Mouse (Mus musculus): ENCODE results near the gene Slit3. TPM values are rescaled to one million over a fixed set of nuclear protein-coding genes. Genes with fewer than 3 reads are reported as not detected.

Gene Slit3
- total and polyA plus RNA-seq, 2 experiments, result 0.09 to 0.12 TPM

GRCm38 (mm10) chr11:35085351-35085750 lies 35.7 kb upstream of the Slit3 start:
- no peak overlapping the region for H3K9ac ChIP-seq (ENCODE audit: low read depth, low read length)
- H3K4me3 ChIP-seq (ENCODE audit: insufficient read depth, low read depth, low read length), result no peak overlapping the region
- WGBS, result 88% methylated on average over 11 of the region's 11 CpGs
- no peaks in the 10 kb centered on the region for H3K36me3 ChIP-seq (ENCODE audit: control insufficient read depth, insufficient read depth, low read length)
- no peaks in the 10 kb centered on the region for H3K27me3 ChIP-seq (ENCODE audit: control insufficient read depth, insufficient read depth, low read length)
- H3K27ac ChIP-seq (replicated peaks; ENCODE audit: insufficient read depth, low read depth, low read length), result no peak overlapping the region
- no peak for TF ChIP-seq POLR2A (IDR thresholded peaks at IDR 0.05; ENCODE audit: extremely low read depth, insufficient read depth, low read length)
- no peak for TF ChIP-seq CTCF (IDR thresholded peaks at IDR 0.05; ENCODE audit: low read depth, low read length)
- no peaks in the 10 kb centered on the region for H3K4me1 ChIP-seq (ENCODE audit: control insufficient read depth, insufficient read depth, low read length)
- H3K79me2 ChIP-seq (ENCODE audit: control insufficient read depth, insufficient read depth, low read length), result no peaks in the 10 kb centered on the region
- DNase-seq (ENCODE audit: extremely low read depth, low read depth, low spot score), result no peak

DNA sequence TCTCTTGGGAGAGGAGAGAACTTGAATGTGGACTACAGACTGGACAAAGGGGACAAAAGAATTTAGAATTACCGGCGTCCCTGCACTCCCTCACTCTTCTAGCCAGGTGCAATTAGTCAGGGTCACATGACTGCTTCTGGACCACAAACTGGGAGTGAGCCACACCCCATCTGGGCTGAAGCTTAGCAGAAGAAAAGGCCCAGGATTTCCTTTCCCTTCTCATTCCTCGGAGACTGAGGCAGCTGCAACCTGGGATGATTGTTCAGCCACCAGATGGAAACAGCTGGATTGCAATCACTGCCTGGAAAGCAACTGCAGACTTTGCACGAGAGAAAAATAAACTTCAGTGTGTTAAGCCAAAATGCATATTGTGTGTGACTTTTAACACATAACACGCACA lies 35.0 kb upstream of the Slit3 start:
- TF ChIP-seq POLR2A (IDR thresholded peaks at IDR 0.05; ENCODE audit: extremely low read depth, insufficient read depth, low read length) (no peak), CTCF (IDR thresholded peaks at IDR 0.05; ENCODE audit: low read depth, low read length) (no peak)

DNA sequence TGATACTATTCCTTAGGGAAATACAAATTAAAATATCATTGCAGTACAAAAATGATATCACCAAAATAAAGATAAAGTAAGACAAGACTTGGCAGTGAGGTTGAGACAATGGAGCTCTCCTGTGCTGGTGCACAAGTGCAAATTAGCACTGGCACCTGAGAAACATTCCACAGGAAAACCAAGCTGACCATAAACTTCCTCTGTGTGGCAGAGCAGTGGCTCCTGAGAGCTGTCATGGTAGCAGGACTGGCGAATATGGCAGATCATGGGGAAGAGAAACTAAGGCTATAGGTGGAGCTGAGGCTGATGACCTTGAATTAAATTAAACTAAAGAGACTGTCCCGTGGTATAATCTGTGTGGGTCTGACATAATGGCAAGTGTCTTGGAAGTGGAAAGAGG lies 33.6 kb upstream of the Slit3 start:
- WGBS, result 56% methylated on average over 2 of the region's 2 CpGs
- no peaks in the 10 kb centered on the region for H3K4me1 ChIP-seq (ENCODE audit: control insufficient read depth, insufficient read depth, low read length)
- no peak overlapping the region for H3K4me3 ChIP-seq (ENCODE audit: insufficient read depth, low read depth, low read length)
- no peak for DNase-seq (ENCODE audit: extremely low read depth, low read depth, low spot score)
- H3K36me3 ChIP-seq (ENCODE audit: control insufficient read depth, insufficient read depth, low read length), result no peaks in the 10 kb centered on the region
- no peaks in the 10 kb centered on the region for H3K27me3 ChIP-seq (ENCODE audit: control insufficient read depth, insufficient read depth, low read length)
- H3K9ac ChIP-seq (ENCODE audit: low read depth, low read length), result no peak overlapping the region
- no peaks in the 10 kb centered on the region for H3K79me2 ChIP-seq (ENCODE audit: control insufficient read depth, insufficient read depth, low read length)
- TF ChIP-seq CTCF (IDR thresholded peaks at IDR 0.05; ENCODE audit: low read depth, low read length) (no peak), POLR2A (IDR thresholded peaks at IDR 0.05; ENCODE audit: extremely low read depth, insufficient read depth, low read length) (no peak)
- no peak overlapping the region for H3K27ac ChIP-seq (replicated peaks; ENCODE audit: insufficient read depth, low read depth, low read length)

More for the DNA sequence above, 35.0 kb upstream of the Slit3 start:
- no peak overlapping the region for H3K27ac ChIP-seq (replicated peaks; ENCODE audit: insufficient read depth, low read depth, low read length)
- 75% methylated on average over 5 of the region's 5 CpGs for WGBS
- no peaks in the 10 kb centered on the region for H3K27me3 ChIP-seq (ENCODE audit: control insufficient read depth, insufficient read depth, low read length)
- no peaks in the 10 kb centered on the region for H3K79me2 ChIP-seq (ENCODE audit: control insufficient read depth, insufficient read depth, low read length)
- H3K36me3 ChIP-seq (ENCODE audit: control insufficient read depth, insufficient read depth, low read length), result no peaks in the 10 kb centered on the region
- DNase-seq (ENCODE audit: extremely low read depth, low read depth, low spot score), result no peak
- H3K9ac ChIP-seq (ENCODE audit: low read depth, low read length), result no peak overlapping the region
- no peak overlapping the region for H3K4me3 ChIP-seq (ENCODE audit: insufficient read depth, low read depth, low read length)
- no peaks in the 10 kb centered on the region for H3K4me1 ChIP-seq (ENCODE audit: control insufficient read depth, insufficient read depth, low read length)

DNA sequence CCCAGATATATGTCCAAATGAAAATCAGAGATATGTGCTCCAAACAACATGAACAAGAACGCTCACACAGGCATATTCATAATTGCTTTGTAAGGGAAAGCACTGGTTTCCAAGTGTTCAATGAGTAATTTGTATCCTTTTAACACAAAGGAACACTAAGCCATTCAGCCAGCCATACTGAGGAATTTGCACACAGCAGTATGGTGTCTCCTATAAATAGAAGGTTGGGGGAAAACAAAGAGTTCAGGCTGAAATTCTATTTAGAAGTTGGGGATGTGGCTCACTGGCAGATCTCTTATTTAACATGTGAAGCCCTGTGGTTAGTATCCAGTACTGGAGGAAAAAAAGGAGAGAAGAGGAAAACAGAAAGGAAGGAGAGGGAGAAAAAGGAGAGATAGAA lies 32.9 kb upstream of the Slit3 start:
- no peaks in the 10 kb centered on the region for H3K79me2 ChIP-seq (ENCODE audit: control insufficient read depth, insufficient read depth, low read length)
- no peak for DNase-seq (ENCODE audit: extremely low read depth, low read depth, low spot score)
- no peaks in the 10 kb centered on the region for H3K36me3 ChIP-seq (ENCODE audit: control insufficient read depth, insufficient read depth, low read length)
- no peak overlapping the region for H3K4me3 ChIP-seq (ENCODE audit: insufficient read depth, low read depth, low read length)
- no peak overlapping the region for H3K9ac ChIP-seq (ENCODE audit: low read depth, low read length)
- TF ChIP-seq POLR2A (IDR thresholded peaks at IDR 0.05; ENCODE audit: extremely low read depth, insufficient read depth, low read length), result no peak
- TF ChIP-seq CTCF (IDR thresholded peaks at IDR 0.05; ENCODE audit: low read depth, low read length), result no peak
- H3K4me1 ChIP-seq (ENCODE audit: control insufficient read depth, insufficient read depth, low read length), result no peaks in the 10 kb centered on the region
- no peak overlapping the region for H3K27ac ChIP-seq (replicated peaks; ENCODE audit: insufficient read depth, low read depth, low read length)
- H3K27me3 ChIP-seq (ENCODE audit: control insufficient read depth, insufficient read depth, low read length), result no peaks in the 10 kb centered on the region
- WGBS, result 87% methylated on average over 1 of the region's 1 CpGs

DNA sequence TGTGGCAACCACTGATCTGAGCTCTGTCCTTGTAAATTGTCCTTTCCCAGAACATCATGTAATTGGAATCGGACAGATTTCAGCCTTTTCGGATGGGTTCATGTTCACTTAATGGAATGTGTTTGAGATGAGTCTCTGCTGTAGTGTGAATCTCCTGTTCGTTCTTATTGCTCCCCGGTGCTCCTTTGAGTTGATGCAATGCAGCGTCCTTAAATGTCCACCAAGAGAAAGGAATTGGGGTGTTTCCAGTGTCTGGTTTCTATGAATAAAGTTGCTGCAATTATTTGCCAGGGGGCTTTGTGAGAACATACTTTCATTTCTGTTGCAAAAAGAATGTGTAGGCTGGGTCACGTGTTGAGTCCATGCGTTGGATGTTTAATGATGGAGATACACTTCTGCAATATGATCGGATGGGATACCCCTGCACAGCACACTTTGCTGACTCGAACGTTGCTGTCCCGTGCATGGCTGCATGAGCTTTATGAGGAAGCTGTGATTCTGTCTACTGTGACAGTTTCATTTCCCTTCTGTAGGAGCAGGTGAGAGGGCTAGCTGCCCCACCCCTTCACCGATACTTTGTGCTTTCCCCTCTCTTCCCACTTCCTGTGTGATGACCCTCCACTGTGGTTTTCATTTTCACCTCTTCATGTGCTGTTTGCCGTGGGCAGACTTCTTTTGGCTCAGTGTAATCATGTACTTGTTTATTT lies 30.2 kb upstream of the Slit3 start:
- peak; percentile 3 for DNase-seq (ENCODE audit: extremely low read depth, low read depth, low spot score)
- Histone ChIP-seq H3K9ac (ENCODE audit: low read depth, low read length) (no peak overlapping the region), H3K4me1 (ENCODE audit: control insufficient read depth, insufficient read depth, low read length) (no peaks in the 10 kb centered on the region), H3K27ac (replicated peaks; ENCODE audit: insufficient read depth, low read depth, low read length) (no peak overlapping the region), H3K27me3 (ENCODE audit: control insufficient read depth, insufficient read depth, low read length) (no peaks in the 10 kb centered on the region), H3K36me3 (ENCODE audit: control insufficient read depth, insufficient read depth, low read length) (no peaks in the 10 kb centered on the region), H3K4me3 (ENCODE audit: insufficient read depth, low read depth, low read length) (no peak overlapping the region), H3K79me2 (ENCODE audit: control insufficient read depth, insufficient read depth, low read length) (no peaks in the 10 kb centered on the region)
- TF ChIP-seq CTCF (IDR thresholded peaks at IDR 0.05; ENCODE audit: low read depth, low read length) (no peak), POLR2A (IDR thresholded peaks at IDR 0.05; ENCODE audit: extremely low read depth, insufficient read depth, low read length) (no peak)
- WGBS, result 87% methylated on average over 13 of the region's 13 CpGs

DNA sequence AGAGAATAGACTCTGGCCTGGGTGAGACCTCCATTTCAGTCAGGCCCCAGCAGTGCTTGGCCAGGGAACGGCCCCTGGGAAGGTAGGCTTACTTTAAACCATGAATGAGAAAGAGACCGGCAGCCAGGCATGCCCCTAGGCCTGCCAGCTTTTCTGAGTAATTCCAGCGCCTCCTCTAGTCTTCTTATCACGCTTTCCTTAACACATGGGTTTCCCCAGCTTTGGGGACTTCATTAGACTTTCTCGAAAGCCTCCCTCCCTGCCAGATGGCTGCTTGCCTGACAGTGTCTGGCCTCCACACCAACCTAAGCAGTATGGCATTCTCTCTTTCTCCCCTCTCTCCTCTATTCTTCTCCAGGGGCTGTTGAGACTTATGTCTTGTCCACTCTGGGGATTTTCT lies 24.5 kb upstream of the Slit3 start:
- 83% methylated on average over 5 of the region's 5 CpGs for whole genome bisulfite sequencing
- no peak for TF ChIP-seq CTCF (IDR thresholded peaks at IDR 0.05; ENCODE audit: low read depth, low read length)
- no peak for TF ChIP-seq POLR2A (IDR thresholded peaks at IDR 0.05; ENCODE audit: extremely low read depth, insufficient read depth, low read length)
- no peaks in the 10 kb centered on the region for H3K4me1 ChIP-seq (ENCODE audit: control insufficient read depth, insufficient read depth, low read length)
- H3K79me2 ChIP-seq (ENCODE audit: control insufficient read depth, insufficient read depth, low read length), result no peaks in the 10 kb centered on the region
- no peak overlapping the region for H3K27ac ChIP-seq (replicated peaks; ENCODE audit: insufficient read depth, low read depth, low read length)
- no peak overlapping the region for H3K9ac ChIP-seq (ENCODE audit: low read depth, low read length)
- no peak overlapping the region for H3K4me3 ChIP-seq (ENCODE audit: insufficient read depth, low read depth, low read length)
- H3K36me3 ChIP-seq (ENCODE audit: control insufficient read depth, insufficient read depth, low read length), result no peaks in the 10 kb centered on the region
- H3K27me3 ChIP-seq (ENCODE audit: control insufficient read depth, insufficient read depth, low read length), result no peaks in the 10 kb centered on the region
- DNase-seq (ENCODE audit: extremely low read depth, low read depth, low spot score), result no peak
